Mouse (Mus musculus): ENCODE data around the gene Inpp5a.
"Not testable (repeated sequence)": the region's sequence is repeated elsewhere in the genome, so short reads cannot be mapped to it uniquely, and the experiment has no call there.

Gene Inpp5a

GRCm38 (mm10) chr7:139399977-139400685 is 11.2 kb downstream of the Inpp5a start:
- no peak for DNase-seq (ENCODE audit: low read depth, low spot score)

GRCm38 (mm10) chr7:139400926-139401325 is 12.0 kb downstream of the Inpp5a start:
- DNase-seq (ENCODE audit: low read depth, low spot score), result no peak

- no peak for DNase-seq (ENCODE audit: low read depth, low spot score)
Observed at GRCm38 (mm10) chr7:139401791-139402190, 12.9 kb downstream of the Inpp5a start.

- no peak for DNase-seq (ENCODE audit: low read depth, low spot score)
Observed at GRCm38 (mm10) chr7:139402721-139403120, 13.8 kb downstream of the Inpp5a start.

GRCm38 (mm10) chr7:139406581-139406980 is 17.7 kb downstream of the Inpp5a start:
- DNase-seq (ENCODE audit: low read depth, low spot score), result no peak

- peak; percentile 74 for DNase-seq (ENCODE audit: low read depth, low spot score)
Observed at GRCm38 (mm10) chr7:139407966-139408365, 19.1 kb downstream of the Inpp5a start.

GRCm38 (mm10) chr7:139409903-139410302 is 21.0 kb downstream of the Inpp5a start:
- no peak for DNase-seq (ENCODE audit: low read depth, low spot score)

- peak; percentile 29 for DNase-seq (ENCODE audit: low read depth, low spot score)
Observed at GRCm38 (mm10) chr7:139412223-139412950, 23.5 kb downstream of the Inpp5a start.

- no peak for DNase-seq (ENCODE audit: low read depth, low spot score)
Observed at GRCm38 (mm10) chr7:139413400-139413799, 24.5 kb downstream of the Inpp5a start.

- no peak for DNase-seq (ENCODE audit: low read depth, low spot score)
Observed at GRCm38 (mm10) chr7:139415616-139416225, 26.8 kb downstream of the Inpp5a start.

GRCm38 (mm10) chr7:139418371-139418770 is 29.5 kb downstream of the Inpp5a start:
- DNase-seq (ENCODE audit: low read depth, low spot score), result no peak

- no peak for DNase-seq (ENCODE audit: low read depth, low spot score)
Observed at GRCm38 (mm10) chr7:139422827-139423226, 33.9 kb downstream of the Inpp5a start.

GRCm38 (mm10) chr7:139434095-139434830 is 45.4 kb downstream of the Inpp5a start:
- DNase-seq (ENCODE audit: low read depth, low spot score), result peak; percentile 25

- not testable (repeated sequence) for DNase-seq (ENCODE audit: low read depth, low spot score)
Observed at GRCm38 (mm10) chr7:139434931-139435330, 46.0 kb downstream of the Inpp5a start.

- DNase-seq (ENCODE audit: low read depth, low spot score), result no peak
Observed at GRCm38 (mm10) chr7:139435749-139436148, 46.8 kb downstream of the Inpp5a start.

GRCm38 (mm10) chr7:139436951-139437350 is 48.0 kb downstream of the Inpp5a start:
- no peak for DNase-seq (ENCODE audit: low read depth, low spot score)

GRCm38 (mm10) chr7:139437471-139437870 is 48.6 kb downstream of the Inpp5a start:
- no peak for DNase-seq (ENCODE audit: low read depth, low spot score)

- DNase-seq (ENCODE audit: low read depth, low spot score), result no peak
Observed at GRCm38 (mm10) chr7:139437926-139438600, 49.2 kb downstream of the Inpp5a start.

- no peak for DNase-seq (ENCODE audit: low read depth, low spot score)
Observed at GRCm38 (mm10) chr7:139438601-139438945, 49.7 kb downstream of the Inpp5a start.

GRCm38 (mm10) chr7:139439031-139439430 is 50.1 kb downstream of the Inpp5a start:
- peak; percentile 34 for DNase-seq (ENCODE audit: low read depth, low spot score)
